Mouse (Mus musculus) yolk sac, embryonic 10.5 days (tissue): ENCODE measurements around the gene Wbp11.
A peak's percentile ranks its signal among the peaks of the same experiment; 100 is the strongest.

Experiments used
- DNase-seq: peaks from one replicate; pipeline ENCODE4 v3.0.0-alpha.2; 2017; ENCODE audit warnings: low spot score

The Wbp11 gene

DNA sequence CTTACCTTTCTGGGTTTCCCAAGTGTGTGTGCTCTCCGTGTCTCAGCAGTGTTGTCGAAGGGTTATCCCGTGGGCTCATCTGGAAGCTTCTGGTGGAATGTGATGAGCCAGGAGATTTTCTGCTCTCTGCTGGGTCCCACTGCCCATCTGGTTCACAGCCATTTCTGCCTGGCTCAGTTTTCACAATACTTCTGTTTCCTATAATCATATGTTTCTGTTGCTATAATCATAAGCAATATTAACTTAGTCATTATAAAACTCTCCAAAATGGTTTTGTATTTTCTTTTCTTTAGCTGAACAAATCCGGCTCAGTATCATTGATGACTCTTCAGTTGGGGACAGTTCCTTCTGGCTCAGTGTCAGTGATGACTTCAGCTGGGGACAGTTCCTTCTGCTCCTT is 7.3 kb upstream of the Wbp11 start, which contains the start of gene Smco3:
Smco3 (minus strand) TSS at position 101 of the 400 bp plus-strand sequence.
- no peak for DNase-seq

- DNase-seq = no peak
Observed at GRCm38 (mm10) chr6:136831712-136832111, 3.7 kb upstream of the Wbp11 start.

DNA sequence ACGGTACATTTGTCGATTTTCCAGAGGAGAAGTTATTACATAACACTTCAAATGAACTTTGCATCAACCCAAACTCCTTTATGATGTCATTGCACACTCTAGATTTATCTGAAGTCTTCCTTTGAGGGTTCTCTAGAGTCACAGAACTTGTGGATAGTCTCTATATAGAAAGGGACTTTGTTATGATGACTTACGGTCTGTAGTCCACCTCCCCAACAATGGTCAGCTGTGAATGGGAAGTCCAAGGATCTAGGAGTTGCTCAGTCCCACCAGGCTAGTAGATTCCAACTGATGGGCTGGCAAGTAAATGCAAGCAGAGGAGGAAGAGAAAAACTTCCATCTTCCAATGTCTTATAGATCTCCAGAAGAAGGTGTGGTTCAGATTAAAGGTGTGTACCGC is 648 bp upstream of the Wbp11 start:
- no peak for DNase-seq

GRCm38 (mm10) chr6:136827516-136827880 is 535 bp downstream of the Wbp11 start, which contains the start of gene BC049715:
TSS of gene BC049715 (plus strand) at chr6:136827626.
- DNase-seq = no peak

GRCm38 (mm10) chr6:136827116-136827515 is 917 bp downstream of the Wbp11 start:
- no peak for DNase-seq

DNA sequence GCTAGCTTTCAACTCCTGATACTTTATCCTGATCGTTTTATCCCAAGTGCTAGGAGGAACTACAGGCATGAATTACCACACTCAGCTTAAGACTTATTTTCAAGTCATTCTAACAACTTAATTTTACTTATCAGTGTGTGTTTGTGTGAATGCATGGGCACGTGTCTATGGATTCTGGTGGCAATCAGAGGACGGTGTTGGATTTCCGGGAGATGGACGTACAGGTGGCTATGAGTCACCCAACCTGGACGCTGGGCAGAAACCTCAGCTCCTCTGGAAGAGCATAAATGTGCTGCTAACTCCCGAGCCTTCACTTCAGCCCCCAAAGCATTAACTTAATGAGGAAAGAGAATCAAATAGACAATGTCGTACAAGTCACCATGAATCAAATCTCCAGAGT is 3.0 kb downstream of the Wbp11 start:
- no peak for DNase-seq

DNA sequence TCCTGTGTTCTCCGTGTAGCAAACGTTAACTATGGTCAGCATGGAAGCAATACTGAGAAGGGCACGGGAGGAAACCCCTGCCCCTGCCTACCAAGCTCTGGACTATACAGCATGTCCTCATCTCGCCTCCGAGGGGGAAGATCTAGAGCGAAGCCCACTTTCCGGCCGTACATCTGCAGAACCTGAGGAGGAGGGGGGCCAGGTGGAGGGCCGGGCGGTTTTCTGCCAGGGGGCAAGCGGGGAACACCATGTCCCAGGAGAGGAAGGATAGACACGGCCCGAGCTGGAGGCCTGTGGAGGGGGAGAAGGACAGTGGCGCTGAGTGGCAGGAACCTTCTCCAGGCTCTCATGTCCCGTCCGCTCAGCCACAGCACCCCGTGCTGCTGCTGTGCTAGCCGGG is 6.9 kb downstream of the Wbp11 start:
- no peak for DNase-seq

- no peak for DNase-seq
Observed at GRCm38 (mm10) chr6:136820381-136820780, 7.7 kb downstream of the Wbp11 start.

DNA sequence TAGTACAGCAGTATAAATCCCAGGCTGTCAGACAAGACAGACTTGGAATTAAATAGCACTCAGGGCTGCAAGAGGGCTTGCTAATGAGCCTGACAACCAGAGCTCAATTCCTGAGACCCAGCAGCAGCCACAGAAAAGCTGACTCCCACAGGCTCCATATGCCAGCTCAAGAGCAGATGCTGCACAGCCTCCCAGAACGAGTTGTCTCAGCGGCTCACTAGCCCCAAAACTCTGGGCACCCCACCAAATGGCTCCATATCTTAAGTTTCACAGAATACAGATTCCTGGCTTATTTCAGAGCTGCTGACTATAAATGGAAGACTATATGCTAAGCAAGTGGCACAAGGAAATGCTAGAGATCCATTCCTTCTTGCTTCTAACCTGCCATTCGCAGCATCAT is 10.5 kb downstream of the Wbp11 start:
- no peak for DNase-seq

GRCm38 (mm10) chr6:136816826-136817225 is 11.2 kb downstream of the Wbp11 start:
- no peak for DNase-seq

- no peak for DNase-seq
Observed at GRCm38 (mm10) chr6:136815381-136815780, 12.7 kb downstream of the Wbp11 start.

- DNase-seq = no peak
Observed at GRCm38 (mm10) chr6:136813117-136813516, 14.9 kb downstream of the Wbp11 start.

GRCm38 (mm10) chr6:136811196-136811595 is 16.8 kb downstream of the Wbp11 start:
- no peak for DNase-seq

GRCm38 (mm10) chr6:136809673-136810072 is 18.4 kb downstream of the Wbp11 start:
- DNase-seq = no peak

DNA sequence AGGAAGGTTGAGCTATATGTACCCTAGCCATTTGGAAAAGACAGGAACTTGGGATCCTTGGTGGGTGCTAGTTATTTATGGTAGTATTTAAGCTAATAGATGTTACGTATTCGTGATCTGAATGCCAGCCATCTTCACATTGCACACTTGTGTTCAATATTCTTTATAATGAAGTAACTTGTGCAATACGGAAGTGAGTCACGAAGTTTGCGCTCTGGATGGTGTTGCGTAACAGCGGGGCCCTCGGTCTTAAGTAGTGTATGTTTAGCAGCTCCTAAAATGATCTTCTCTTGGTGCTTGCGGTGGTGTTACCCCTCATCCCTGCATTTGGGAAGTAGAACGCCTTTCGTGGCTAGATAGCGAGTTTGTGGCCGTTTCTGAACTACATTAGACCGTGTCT is 19.0 kb downstream of the Wbp11 start:
- peak; percentile 70 for DNase-seq

GRCm38 (mm10) chr6:136808631-136809046 is 19.4 kb downstream of the Wbp11 start:
- DNase-seq = no peak

DNA sequence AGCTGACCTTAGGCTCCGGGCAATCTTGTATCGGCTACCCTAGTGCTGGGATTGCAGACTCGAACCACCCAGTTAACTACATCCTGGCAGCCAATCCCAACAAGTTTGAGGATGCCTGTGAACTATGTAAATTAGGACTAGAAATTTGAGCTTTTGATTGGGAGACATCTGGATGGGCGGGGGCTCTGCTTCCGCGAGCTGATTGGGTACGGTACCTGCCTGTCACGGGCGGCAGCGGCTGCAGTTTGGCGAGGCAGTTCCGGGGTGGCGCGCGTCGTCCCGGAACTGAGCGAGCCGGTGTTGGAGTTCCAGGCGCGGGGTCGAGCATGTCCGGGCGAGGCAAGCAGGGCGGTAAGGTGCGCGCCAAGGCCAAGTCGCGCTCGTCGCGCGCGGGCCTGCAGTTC is 20.0 kb downstream of the Wbp11 start, which contains the start of gene H2afj:
H2afj (plus strand) TSS at position 231 of the 404 bp plus-strand sequence.
- peak; percentile 98 for DNase-seq

DNA sequence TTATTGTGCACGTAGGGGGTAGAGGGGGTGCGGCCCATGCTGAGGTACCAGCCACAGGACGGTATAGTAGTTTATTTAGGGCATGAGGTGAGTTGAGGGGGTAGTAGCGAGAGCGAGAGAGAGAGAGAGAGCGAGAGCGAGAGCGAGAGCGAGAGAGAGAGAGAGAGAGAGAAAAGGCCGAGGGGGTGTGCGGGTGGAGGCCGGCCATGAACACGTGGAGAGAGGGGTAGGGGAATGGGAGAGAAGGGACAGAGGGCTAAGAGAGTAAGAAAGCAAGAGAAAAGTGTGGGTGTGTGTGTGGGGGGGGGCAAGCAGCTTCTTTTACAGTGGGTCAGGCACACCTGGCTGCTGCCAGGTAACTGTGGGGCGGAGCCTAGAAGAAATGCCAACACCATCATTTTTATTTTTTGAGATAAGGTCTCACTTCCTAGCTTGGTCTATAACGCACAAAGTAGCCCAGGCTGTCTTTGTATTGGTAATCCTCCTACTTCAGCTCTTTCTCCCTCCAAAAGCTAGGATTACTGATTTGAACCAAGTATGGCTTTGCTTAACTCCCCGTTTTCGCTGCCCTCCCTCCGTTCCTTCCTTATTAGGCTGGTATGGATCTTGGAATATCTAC is 20.5 kb downstream of the Wbp11 start:
- peak; percentile 58 for DNase-seq

GRCm38 (mm10) chr6:136806819-136807218 is 21.2 kb downstream of the Wbp11 start:
- no peak for DNase-seq

GRCm38 (mm10) chr6:136805409-136805775 is 22.6 kb downstream of the Wbp11 start:
- no peak for DNase-seq

- no peak for DNase-seq
Observed at GRCm38 (mm10) chr6:136804705-136805408, 23.2 kb downstream of the Wbp11 start.

- DNase-seq = peak; percentile 93
Observed at GRCm38 (mm10) chr6:136803739-136804633, 24.0 kb downstream of the Wbp11 start, which contains the start of gene Hist4h4. TSS of gene Hist4h4 (minus strand) at chr6:136804415.
